Mouse (Mus musculus) cerebellum, postnatal 4 days (tissue): ENCODE results near the gene Fgfr1op.

Source experiments
- DNase-seq, 2 experiments: peaks; one replicate each; pipeline ENCODE4 v3.0.0; 2022; ENCODE audit warnings: low spot score in 2 of 2, mixed read lengths in 1 of 2

Fgfr1op gene

GRCm38 (mm10) chr17:8225746-8226145 is 60.4 kb downstream of the Fgfr1op start:
- no peak for DNase-seq

DNA sequence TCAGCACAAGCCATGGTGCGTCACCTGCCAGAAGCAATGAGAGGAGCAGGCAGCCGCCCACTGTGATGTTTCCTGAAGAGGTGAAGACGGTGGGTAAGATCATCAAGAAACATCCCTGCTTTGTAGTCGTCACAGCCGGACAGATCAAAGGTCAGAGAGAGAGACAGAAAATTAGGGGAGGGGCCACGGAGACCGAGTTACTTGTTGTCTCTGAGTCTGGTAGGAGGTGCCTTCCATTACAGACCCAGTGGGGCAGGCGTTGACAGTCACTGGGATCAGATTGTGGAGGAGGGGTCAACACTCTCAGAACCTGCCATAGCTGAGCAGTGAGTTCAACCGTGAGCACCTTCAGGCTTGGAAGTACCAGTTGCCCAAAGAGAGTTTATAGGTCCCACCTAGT is 63.3 kb downstream of the Fgfr1op start:
- DNase-seq = no peak

- DNase-seq = no peak
Measured at GRCm38 (mm10) chr17:8229607-8230006, 64.3 kb downstream of the Fgfr1op start.

DNA sequence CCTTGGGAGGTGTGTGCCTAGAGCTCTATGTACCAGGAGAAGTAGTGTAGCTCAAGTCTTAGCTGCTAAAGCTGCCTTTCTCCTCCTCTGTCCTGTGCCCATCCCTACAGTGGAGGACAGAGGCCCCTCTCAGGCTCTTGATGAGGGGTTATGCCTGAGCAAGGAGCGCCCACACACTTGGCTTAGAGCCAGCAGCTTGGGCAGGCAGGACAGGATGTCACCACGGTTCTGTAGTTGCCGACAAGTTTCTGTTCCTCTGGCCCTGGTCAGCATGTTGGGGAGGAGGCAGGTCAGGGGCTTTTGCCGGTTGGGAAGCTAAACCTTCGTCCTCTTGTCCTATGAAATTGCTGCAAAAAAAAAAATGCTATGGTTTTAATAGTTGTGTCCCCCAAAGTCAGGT is 66.8 kb downstream of the Fgfr1op start:
- DNase-seq = no peak

GRCm38 (mm10) chr17:8233618-8234214 is 68.4 kb downstream of the Fgfr1op start:
- DNase-seq = no peak

- no peak for DNase-seq
Measured at GRCm38 (mm10) chr17:8234537-8234936, 69.2 kb downstream of the Fgfr1op start.

GRCm38 (mm10) chr17:8235743-8236142 is 70.4 kb downstream of the Fgfr1op start, which contains the start of gene Ccr6:
Gene Ccr6, plus strand, starts transcription at chr17:8236043.
- DNase-seq = no peak

DNA sequence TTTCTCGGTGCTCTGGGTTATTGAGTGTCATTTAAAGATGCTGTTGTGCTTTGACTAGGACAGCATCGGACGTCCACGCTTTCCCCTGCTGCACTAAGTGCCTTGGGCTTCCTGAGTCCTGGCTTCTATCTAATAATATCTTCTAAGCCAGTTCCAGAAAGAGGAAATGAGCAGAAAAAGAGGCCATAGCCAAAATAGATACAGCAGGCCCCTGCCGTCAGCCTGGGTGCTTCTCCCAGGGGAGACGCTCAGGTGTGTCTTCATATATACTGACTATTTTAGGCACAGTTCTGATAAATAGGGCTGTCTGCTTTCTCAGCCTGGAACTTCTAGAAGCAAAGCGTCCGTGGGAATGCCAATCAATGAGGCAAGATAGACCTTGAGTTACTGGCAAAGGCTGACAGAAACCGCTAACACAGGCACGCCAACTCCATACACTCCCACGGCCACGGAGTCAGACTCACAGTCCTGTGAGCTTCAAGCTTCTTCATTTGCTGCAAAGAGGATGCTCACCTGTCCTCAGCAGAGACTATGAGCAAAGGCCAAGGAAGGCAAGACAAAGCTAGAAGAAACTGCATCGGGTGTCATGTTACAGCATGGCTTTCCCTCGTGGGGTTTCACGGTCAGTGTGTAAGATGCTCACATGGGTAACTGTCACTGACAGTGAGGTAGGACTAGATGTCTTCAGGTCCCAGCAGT is 72.9 kb downstream of the Fgfr1op start:
- no peak for DNase-seq

- DNase-seq = no peak
Measured at GRCm38 (mm10) chr17:8239561-8239960, 74.3 kb downstream of the Fgfr1op start.

GRCm38 (mm10) chr17:8240517-8240916 is 75.2 kb downstream of the Fgfr1op start:
- no peak for DNase-seq

DNA sequence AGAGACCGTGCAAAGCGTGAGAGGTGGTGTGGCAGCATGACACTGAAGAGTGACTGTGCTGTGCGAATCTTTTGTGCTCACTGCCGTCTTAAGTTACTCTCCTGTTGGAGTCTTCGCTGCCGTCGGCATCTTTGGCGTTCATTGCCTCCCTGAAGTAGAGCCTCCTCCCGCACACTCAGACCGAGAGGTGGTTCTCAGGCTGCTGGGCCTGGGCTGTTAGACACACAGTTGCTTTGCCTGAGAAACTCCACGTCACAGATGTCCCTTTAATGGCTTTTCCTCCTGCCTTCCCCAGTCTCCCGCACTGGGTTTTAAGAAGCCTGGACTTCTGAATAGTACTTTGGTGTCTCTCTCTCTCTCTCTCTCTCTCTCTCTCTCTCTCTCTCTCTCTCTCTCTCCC is 76.3 kb downstream of the Fgfr1op start:
- no peak for DNase-seq

DNA sequence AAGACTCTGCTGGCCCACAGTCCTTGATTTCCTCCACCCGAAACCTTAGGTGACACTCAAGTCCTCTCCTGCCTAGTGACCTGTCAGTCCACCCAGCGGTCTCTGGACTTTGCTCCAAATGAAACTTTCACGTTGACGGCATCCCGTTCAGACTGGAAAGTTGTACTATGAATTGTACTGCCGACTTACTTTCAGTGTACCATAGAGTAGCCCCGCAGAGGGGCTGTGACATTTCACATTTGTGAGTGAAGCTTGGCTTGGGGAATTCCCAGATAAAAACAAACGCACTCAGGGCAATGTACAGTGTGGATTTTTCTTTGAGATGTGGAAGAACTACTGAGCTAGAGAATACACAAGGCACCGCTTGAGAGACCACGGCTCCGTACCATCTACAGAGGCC is 76.9 kb downstream of the Fgfr1op start:
- DNase-seq = no peak

DNA sequence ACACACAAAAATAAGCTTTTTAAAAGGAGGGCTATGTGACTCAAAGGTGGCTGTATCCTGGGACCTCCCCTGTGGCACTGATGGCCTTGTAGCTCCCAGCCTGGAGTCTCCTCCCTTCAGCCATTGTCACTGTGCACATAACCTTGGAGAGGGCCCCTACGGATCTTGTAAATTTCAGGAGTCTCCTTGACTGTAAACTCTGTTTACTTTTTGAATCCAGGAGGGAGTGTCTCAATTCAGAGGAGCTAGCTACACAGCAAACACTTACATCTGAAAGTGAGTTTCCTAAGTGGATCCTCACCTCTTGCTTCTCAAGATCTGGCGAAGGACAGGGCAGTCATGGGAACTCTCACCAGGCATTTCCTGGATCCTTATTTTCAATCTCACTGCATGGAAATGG is 78.8 kb downstream of the Fgfr1op start:
- no peak for DNase-seq

GRCm38 (mm10) chr17:8246102-8246754 is 80.9 kb downstream of the Fgfr1op start:
- DNase-seq = no peak
